Mouse (Mus musculus): ENCODE measurements around the gene Trpm6. TPM values are rescaled to one million over a fixed set of nuclear protein-coding genes. Genes with fewer than 3 reads are reported as not detected.

The Trpm6 gene
- polyA plus RNA-seq, 1 experiment from 2014 or later: 0.32 TPM

DNA sequence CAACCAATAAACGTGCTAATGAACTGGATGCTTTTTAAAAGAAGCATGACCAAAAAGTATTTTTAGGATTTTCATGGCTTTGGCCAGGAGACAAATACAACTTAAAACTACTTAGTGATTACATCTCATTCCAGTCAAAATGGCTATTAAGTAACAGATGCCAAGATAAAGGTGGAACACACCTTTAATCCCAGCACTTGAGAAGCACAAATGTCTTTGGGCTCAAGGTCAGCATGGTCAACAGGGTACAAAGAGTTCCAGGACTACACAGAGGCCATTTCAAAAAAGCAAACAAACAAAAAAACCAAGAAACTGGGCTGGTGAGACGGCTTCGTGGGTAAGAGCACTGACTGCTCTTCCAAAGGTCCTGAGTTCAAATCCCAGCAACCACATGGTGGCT, 29.4 kb upstream of the Trpm6 start:
- WGBS: 92% methylated on average over 3 of the region's 3 CpGs
- no peaks in the 10 kb centered on the region for H3K4me1 ChIP-seq (ENCODE audit: control insufficient read depth, insufficient read depth, low read length)
- no peak overlapping the region for H3K4me2 ChIP-seq (ENCODE audit: low read length)
- peaks cover 6% of the 10 kb centered on the region; the same call in 1 of the 2 replicates for H3K36me3 ChIP-seq (ENCODE audit: control insufficient read depth, insufficient read depth, low read length)
- H3K9me3 ChIP-seq (ENCODE audit: control insufficient read depth, low read length): no peaks in the 10 kb centered on the region
- ATAC-seq (ENCODE audit: low FRiP score, low TSS enrichment) (no peak), DNase-seq (no peak)
- no peak overlapping the region for H3K27ac ChIP-seq (replicated peaks; ENCODE audit: low read depth, low read length)
- H3K4me3 ChIP-seq (replicated peaks; ENCODE audit: low read depth, low read length): no peak overlapping the region
- no peak overlapping the region for H3K9ac ChIP-seq (replicated peaks; ENCODE audit: low read length)
- no peaks in the 10 kb centered on the region for H3K27me3 ChIP-seq (ENCODE audit: control insufficient read depth, insufficient read depth, low read length)

- ATAC-seq (ENCODE audit: low FRiP score, low TSS enrichment) (no peak; the same call in 1 of the 2 replicates), DNase-seq (no peak)
- Histone ChIP-seq H3K4me1 (ENCODE audit: control insufficient read depth, insufficient read depth, low read length) (no peaks in the 10 kb centered on the region), H3K9ac (replicated peaks; ENCODE audit: low read length) (no peak overlapping the region), H3K27ac (replicated peaks; ENCODE audit: low read depth, low read length) (no peak overlapping the region), H3K27me3 (ENCODE audit: control insufficient read depth, insufficient read depth, low read length) (no peaks in the 10 kb centered on the region), H3K9me3 (ENCODE audit: control insufficient read depth, low read length) (no peaks in the 10 kb centered on the region), H3K36me3 (ENCODE audit: control insufficient read depth, insufficient read depth, low read length) (no peaks in the 10 kb centered on the region), H3K4me3 (replicated peaks; ENCODE audit: low read depth, low read length) (no peak overlapping the region), H3K4me2 (ENCODE audit: low read length) (no peak overlapping the region)
- WGBS: 88% methylated on average over 2 of the region's 2 CpGs
These were observed 24.6 kb upstream of the Trpm6 start for GRCm38 (mm10) chr19:18725186-18725585.

GRCm38 (mm10) chr19:18730255-18730654, 19.5 kb upstream of the Trpm6 start:
- no peak for ATAC-seq (ENCODE audit: low FRiP score, low TSS enrichment)
- H3K27me3 ChIP-seq (ENCODE audit: control insufficient read depth, insufficient read depth, low read length): no peaks in the 10 kb centered on the region
- no peaks in the 10 kb centered on the region for H3K36me3 ChIP-seq (ENCODE audit: control insufficient read depth, insufficient read depth, low read length)
- no peak overlapping the region for H3K4me2 ChIP-seq (ENCODE audit: low read length)
- DNase-seq: no peak
- H3K4me1 ChIP-seq (ENCODE audit: control insufficient read depth, insufficient read depth, low read length): no peaks in the 10 kb centered on the region
- no peak overlapping the region for H3K4me3 ChIP-seq (replicated peaks; ENCODE audit: low read depth, low read length)
- H3K9ac ChIP-seq (replicated peaks; ENCODE audit: low read length): no peak overlapping the region
- no peak overlapping the region for H3K27ac ChIP-seq (replicated peaks; ENCODE audit: low read depth, low read length)
- H3K9me3 ChIP-seq (ENCODE audit: control insufficient read depth, low read length): no peaks in the 10 kb centered on the region
- 85% methylated on average over 7 of the region's 7 CpGs for WGBS

- DNase-seq: no peak
- 69% methylated on average over 7 of the region's 7 CpGs for WGBS
- ATAC-seq (ENCODE audit: low FRiP score, low TSS enrichment): no peak
- Histone ChIP-seq H3K4me3 (replicated peaks; ENCODE audit: low read depth, low read length) (no peak overlapping the region), H3K27me3 (ENCODE audit: control insufficient read depth, insufficient read depth, low read length) (no peaks in the 10 kb centered on the region), H3K4me2 (ENCODE audit: low read length) (no peak overlapping the region), H3K9ac (replicated peaks; ENCODE audit: low read length) (no peak overlapping the region), H3K36me3 (ENCODE audit: control insufficient read depth, insufficient read depth, low read length) (no peaks in the 10 kb centered on the region), H3K9me3 (ENCODE audit: control insufficient read depth, low read length) (no peaks in the 10 kb centered on the region), H3K4me1 (ENCODE audit: control insufficient read depth, insufficient read depth, low read length) (no peaks in the 10 kb centered on the region), H3K27ac (replicated peaks; ENCODE audit: low read depth, low read length) (no peak overlapping the region)
These were observed 18.7 kb upstream of the Trpm6 start for GRCm38 (mm10) chr19:18731077-18731476.

- Histone ChIP-seq H3K9ac (replicated peaks; ENCODE audit: low read length) (no peak overlapping the region), H3K9me3 (ENCODE audit: control insufficient read depth, low read length) (no peaks in the 10 kb centered on the region), H3K4me3 (replicated peaks; ENCODE audit: low read depth, low read length) (no peak overlapping the region), H3K27ac (replicated peaks; ENCODE audit: low read depth, low read length) (no peak overlapping the region), H3K27me3 (ENCODE audit: control insufficient read depth, insufficient read depth, low read length) (no peaks in the 10 kb centered on the region), H3K4me1 (ENCODE audit: control insufficient read depth, insufficient read depth, low read length) (no peaks in the 10 kb centered on the region), H3K4me2 (ENCODE audit: low read length) (no peak overlapping the region), H3K36me3 (ENCODE audit: control insufficient read depth, insufficient read depth, low read length) (no peaks in the 10 kb centered on the region)
- 96% methylated on average over 4 of the region's 4 CpGs for WGBS
- DNase-seq (no peak), ATAC-seq (ENCODE audit: low FRiP score, low TSS enrichment) (no peak)
These were observed 13.9 kb upstream of the Trpm6 start for GRCm38 (mm10) chr19:18735901-18736300.

GRCm38 (mm10) chr19:18739146-18739545, 10.6 kb upstream of the Trpm6 start:
- H3K4me2 ChIP-seq (ENCODE audit: low read length): no peak overlapping the region
- no peaks in the 10 kb centered on the region for H3K27me3 ChIP-seq (ENCODE audit: control insufficient read depth, insufficient read depth, low read length)
- ATAC-seq (ENCODE audit: low FRiP score, low TSS enrichment) (no peak), DNase-seq (no peak)
- no peaks in the 10 kb centered on the region for H3K36me3 ChIP-seq (ENCODE audit: control insufficient read depth, insufficient read depth, low read length)
- no peak overlapping the region for H3K4me3 ChIP-seq (replicated peaks; ENCODE audit: low read depth, low read length)
- H3K4me1 ChIP-seq (ENCODE audit: control insufficient read depth, insufficient read depth, low read length): no peaks in the 10 kb centered on the region
- no peaks in the 10 kb centered on the region for H3K9me3 ChIP-seq (ENCODE audit: control insufficient read depth, low read length)
- H3K9ac ChIP-seq (replicated peaks; ENCODE audit: low read length): no peak overlapping the region
- H3K27ac ChIP-seq (replicated peaks; ENCODE audit: low read depth, low read length): no peak overlapping the region
- WGBS: 86% methylated on average over 7 of the region's 7 CpGs

GRCm38 (mm10) chr19:18743946-18744345, 5.8 kb upstream of the Trpm6 start:
- ATAC-seq (ENCODE audit: low FRiP score, low TSS enrichment): no peak
- Histone ChIP-seq H3K36me3 (ENCODE audit: control insufficient read depth, insufficient read depth, low read length) (no peaks in the 10 kb centered on the region), H3K9ac (replicated peaks; ENCODE audit: low read length) (no peak overlapping the region)

DNA sequence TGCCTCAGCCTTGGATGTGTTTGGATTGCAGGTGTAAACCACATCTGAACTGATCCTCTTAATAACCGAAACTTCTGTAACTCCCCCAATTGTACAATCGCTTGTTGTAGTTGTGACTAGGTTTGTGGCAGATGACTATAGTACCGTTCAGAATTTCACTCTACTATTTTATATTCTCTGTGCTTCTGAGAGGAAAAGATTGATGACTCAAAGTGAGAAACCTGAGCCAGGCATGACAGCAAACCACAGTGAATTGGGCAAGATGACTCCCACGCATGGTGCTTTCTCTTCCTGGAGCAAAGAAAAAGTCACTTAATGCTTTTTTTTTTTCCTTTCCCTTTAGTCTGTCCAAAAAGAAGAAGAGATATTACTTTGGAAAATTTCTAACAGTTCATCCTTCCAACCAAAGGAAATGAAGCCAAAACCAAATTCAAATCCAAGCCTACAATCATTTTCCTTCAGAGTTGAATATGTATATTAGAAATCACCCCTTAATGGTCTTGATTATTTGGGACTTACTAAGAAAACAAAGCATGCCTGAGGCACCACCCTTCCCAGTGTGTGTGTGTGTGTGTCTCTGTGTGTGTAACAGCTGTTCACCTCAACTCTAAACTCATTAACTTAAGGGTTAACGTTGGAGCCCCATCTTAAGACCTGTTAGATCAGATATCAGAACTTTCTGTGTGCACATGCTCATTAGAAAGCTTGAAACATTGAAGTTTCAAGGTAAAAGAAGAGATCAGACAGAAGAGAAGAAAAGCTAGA, 3.0 kb upstream of the Trpm6 start:
- DNase-seq (no peak), ATAC-seq (ENCODE audit: low FRiP score, low TSS enrichment) (no peak)
- Histone ChIP-seq H3K9ac (replicated peaks; ENCODE audit: low read length) (no peak overlapping the region), H3K4me1 (ENCODE audit: control insufficient read depth, insufficient read depth, low read length) (peaks cover 4% of the 10 kb centered on the region; the same call in 1 of the 2 replicates), H3K27me3 (ENCODE audit: control insufficient read depth, insufficient read depth, low read length) (peaks cover 3% of the 10 kb centered on the region; the same call in 1 of the 2 replicates), H3K9me3 (ENCODE audit: control insufficient read depth, low read length) (no peaks in the 10 kb centered on the region), H3K4me2 (ENCODE audit: low read length) (no peak overlapping the region), H3K27ac (replicated peaks; ENCODE audit: low read depth, low read length) (no peak overlapping the region), H3K4me3 (replicated peaks; ENCODE audit: low read depth, low read length) (no peak overlapping the region), H3K36me3 (ENCODE audit: control insufficient read depth, insufficient read depth, low read length) (no peaks in the 10 kb centered on the region)
- 91% methylated on average over 5 of the region's 5 CpGs for WGBS

More at GRCm38 (mm10) chr19:18743946-18744345, 5.8 kb upstream of the Trpm6 start:
- no peak for DNase-seq
- no peaks in the 10 kb centered on the region for H3K4me1 ChIP-seq (ENCODE audit: control insufficient read depth, insufficient read depth, low read length)
- no peak overlapping the region for H3K27ac ChIP-seq (replicated peaks; ENCODE audit: low read depth, low read length)
- H3K4me2 ChIP-seq (ENCODE audit: low read length): no peak overlapping the region
- WGBS: 90% methylated on average over 5 of the region's 5 CpGs
- no peak overlapping the region for H3K4me3 ChIP-seq (replicated peaks; ENCODE audit: low read depth, low read length)
- no peaks in the 10 kb centered on the region for H3K9me3 ChIP-seq (ENCODE audit: control insufficient read depth, low read length)
- H3K27me3 ChIP-seq (ENCODE audit: control insufficient read depth, insufficient read depth, low read length): no peaks in the 10 kb centered on the region

DNA sequence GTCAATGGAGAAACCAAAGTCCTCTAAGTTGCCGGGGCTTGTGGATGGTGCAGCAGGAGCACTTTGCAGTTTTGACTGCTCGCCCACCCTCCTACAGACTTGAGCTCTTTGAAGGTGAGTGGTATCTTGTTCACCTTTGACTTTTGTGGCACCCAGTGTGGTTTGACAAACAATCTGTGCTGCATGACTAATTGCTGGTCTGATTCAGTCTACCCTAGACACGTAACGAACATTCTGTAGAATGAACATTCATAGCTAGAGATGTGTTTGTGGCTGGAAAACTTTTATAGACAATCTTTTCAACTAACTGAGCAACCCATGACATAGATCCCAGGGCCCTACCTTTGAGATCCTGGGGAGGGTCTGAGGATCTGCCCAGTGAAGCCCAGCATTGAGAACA, 2.4 kb upstream of the Trpm6 start:
- Histone ChIP-seq H3K27me3 (ENCODE audit: control insufficient read depth, insufficient read depth, low read length) (peaks cover 3% of the 10 kb centered on the region; the same call in 1 of the 2 replicates), H3K36me3 (ENCODE audit: control insufficient read depth, insufficient read depth, low read length) (no peaks in the 10 kb centered on the region), H3K9me3 (ENCODE audit: control insufficient read depth, low read length) (no peaks in the 10 kb centered on the region), H3K4me1 (ENCODE audit: control insufficient read depth, insufficient read depth, low read length) (peaks cover 4% of the 10 kb centered on the region; the same call in 1 of the 2 replicates), H3K4me2 (ENCODE audit: low read length) (no peak overlapping the region), H3K9ac (replicated peaks; ENCODE audit: low read length) (no peak overlapping the region), H3K4me3 (replicated peaks; ENCODE audit: low read depth, low read length) (no peak overlapping the region), H3K27ac (replicated peaks; ENCODE audit: low read depth, low read length) (no peak overlapping the region)
- 94% methylated on average over 4 of the region's 4 CpGs for WGBS
- no peak for ATAC-seq (ENCODE audit: low FRiP score, low TSS enrichment)
- no peak for DNase-seq
